Mouse (Mus musculus): ENCODE results near the gene Col19a1.
A peak's percentile ranks its signal among the peaks of the same experiment; 100 is the strongest.

The Col19a1 gene

DNA sequence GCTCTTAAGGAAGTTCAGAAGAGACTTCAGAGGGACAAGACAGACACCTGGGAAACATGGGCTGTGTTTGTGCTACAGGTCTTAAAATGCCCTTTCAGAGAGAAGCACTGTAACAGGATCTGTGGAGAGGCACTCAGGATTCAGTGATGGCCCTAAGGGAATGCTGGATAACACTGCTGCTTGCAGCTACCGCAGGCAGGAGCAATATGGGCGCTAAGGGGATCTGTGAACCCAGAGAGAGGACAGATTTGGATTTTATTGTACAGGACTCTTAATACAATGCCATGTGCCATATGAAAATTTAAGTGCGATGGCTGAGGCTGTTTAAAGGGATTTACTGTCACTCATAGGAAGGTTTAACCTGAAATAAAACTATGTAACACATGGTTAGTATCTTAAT, 270.8 kb downstream of the Col19a1 start:
- DNase-seq (ENCODE audit: low spot score), result no peak

DNA sequence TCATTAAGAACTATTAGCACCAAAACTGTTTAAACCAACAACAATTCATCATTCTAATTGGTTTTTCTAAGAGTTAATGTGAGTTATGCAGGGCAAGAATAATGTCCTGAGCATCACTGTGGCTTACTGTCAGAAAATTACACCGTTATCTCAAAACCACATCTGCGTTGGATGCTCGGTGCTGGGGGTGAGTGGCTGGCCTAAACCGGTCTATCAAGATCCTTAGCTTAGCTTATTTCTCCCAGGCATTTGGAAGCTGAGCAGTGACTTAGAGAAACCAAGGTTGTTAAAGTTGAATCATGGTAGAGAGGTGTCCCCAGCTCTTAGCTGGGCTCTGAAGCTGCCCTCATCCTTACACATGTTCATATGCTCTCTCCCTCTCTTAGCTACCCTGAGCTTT, 276.4 kb downstream of the Col19a1 start:
- no peak for DNase-seq (ENCODE audit: low spot score)

DNA sequence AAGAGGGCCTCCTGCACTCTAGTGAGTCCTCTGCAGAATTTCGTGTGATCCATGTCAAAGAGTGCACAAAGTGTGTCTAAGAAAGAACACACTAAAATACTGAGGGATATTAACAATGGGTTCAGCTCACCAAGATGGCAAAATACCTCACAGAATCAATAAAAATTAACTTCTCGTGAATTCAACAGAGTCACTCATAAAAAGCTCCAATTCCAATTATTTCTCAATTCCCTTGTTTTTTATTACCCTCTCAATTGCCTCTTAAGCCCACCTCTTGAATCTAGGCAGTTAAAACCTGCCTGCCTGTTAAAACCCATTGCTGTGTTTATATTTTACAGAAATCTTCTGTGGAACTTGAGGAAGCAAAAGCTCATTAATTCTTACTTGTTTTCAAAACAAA, 277.1 kb downstream of the Col19a1 start:
- DNase-seq (ENCODE audit: low spot score), result no peak

DNA sequence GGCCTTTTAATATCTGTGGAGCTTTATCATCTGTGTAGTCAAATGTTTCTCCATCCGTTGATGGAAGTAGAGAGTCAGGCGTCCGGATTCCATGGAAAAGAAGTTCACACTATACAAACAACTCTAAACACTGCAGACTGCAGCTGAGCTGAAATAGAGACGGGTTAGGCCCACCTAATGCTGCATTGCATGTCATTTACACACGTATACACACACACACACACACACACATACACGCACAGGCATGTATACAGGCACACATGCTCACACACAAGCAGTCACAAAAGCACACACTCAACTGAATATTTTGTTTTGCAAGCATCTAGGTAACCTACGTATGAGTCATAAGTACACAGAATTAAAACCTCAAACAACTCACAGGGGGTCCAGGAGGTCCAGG, 284.2 kb downstream of the Col19a1 start:
- DNase-seq (ENCODE audit: low spot score), result no peak

DNA sequence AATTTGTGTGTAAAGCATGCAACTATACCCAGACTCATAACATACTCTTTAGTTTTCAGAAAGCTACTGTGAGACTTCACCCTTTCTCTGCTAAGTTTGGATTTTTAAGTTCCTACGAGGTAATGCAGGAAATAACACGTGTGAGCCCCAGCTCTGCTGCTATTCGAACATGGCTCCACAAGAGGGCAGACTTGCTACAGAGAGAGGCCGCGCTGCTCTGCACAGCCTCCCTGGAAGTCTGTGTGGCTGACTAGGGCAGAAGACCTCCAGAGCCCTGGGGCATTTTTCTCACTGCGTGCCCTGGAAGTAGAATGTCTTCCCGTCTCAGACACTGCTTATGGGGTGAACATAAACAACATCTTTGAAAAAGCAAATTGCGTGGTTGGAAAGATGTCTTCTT, 284.6 kb downstream of the Col19a1 start:
- peak; percentile 33 for DNase-seq (ENCODE audit: low spot score)

DNA sequence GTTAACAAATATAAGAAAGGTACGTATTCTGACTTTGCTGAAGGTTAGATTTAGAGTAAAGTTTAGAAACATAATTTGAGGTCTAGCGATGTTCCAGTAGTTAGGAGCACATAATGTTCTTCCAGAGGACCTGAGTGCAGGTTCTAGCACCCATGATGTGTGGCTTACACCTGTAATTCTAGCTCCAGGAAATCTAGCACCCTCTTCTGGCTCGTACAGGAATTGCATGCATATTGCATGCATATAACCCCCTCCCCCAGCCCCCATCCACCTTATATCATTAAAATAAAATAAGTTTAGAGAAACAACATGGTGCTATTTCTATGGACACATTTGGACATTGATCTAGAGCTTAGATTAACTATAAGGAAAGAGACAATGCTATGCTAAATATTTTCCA, 286.6 kb downstream of the Col19a1 start:
- DNase-seq (ENCODE audit: low spot score), result no peak

DNA sequence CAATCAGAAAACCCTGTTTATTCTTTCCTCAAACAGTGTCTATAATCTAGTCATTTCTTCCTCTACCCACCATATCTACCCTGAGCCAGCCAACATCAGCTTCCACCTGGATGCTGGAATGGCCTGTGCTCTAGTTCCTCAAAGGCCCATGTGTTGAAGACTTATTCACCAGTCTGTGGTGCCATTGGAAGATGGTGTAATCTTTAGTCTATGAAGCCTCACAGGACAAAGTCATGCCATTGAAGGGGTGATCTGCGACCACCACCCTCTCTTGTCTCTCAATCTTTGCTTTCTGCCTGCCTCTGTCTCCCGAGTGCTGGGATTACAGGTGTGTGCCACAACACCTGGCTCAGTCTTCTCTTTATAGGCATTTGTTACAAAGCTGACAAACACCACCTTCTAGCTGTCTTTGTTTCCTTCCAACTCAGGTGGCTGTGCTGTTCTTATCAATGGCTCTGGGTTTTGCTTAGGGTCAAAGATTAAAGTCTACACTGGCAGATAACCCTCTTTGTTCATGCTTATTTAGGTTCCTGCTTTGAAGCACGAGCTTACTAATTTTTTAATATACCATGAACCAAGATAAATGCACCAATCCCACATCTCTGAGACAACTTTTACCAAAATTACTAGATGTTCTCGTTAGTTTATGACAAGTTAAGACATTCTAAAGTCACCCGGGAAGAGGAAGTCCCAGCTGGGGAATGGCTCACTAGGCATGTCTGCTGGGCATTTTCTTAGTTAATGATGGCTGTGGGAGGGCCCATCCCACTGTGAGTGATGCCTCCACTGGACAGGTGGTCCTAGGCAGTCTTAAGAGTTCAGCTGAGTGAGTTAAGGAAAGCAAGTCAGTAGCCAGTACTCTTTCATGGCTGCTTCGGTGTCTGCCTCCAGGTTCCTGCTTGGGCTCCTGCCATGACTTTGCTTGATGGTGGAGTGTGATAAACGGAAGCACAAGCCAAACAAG, 292.0 kb downstream of the Col19a1 start:
- DNase-seq (ENCODE audit: low spot score), result no peak

DNA sequence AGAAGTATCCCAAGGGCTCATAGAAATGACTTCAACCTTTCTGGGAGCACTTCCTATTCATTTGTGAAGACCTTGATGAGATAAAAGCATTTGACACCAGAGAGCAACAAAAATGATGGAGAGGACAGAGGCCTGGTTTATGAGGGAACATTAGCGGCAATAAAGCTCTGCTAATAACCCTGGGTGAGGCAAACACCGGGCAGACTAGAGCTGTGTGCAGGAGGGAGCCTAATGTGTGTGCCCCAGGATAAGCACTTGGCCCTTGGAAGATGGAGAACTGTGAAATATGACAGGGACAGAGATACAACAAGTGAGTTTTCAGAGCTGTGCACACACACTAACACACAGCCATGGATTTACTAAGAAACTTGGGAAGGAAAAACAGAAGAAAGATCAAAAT, 294.8 kb downstream of the Col19a1 start:
- DNase-seq (ENCODE audit: low spot score), result no peak

DNA sequence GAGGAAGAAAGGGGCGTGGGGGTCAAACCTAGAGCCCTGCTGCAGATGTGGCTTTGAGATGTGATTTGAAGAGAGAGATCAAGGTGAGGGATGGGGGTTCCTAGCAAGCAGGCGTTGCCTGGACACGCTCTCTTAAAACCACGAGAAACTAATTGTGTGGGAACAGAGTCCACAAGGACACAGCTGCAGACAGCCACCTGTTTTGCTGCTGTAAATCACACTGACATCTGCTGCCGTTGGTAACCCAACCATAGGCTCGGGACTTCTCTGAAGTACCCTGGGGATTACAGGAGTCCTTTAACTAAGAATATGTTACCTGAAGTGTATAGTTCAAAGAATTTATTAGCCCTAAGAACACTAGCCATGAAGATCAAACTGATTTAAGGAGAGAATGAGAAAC, 300.9 kb downstream of the Col19a1 start:
- DNase-seq (ENCODE audit: low spot score), result no peak

DNA sequence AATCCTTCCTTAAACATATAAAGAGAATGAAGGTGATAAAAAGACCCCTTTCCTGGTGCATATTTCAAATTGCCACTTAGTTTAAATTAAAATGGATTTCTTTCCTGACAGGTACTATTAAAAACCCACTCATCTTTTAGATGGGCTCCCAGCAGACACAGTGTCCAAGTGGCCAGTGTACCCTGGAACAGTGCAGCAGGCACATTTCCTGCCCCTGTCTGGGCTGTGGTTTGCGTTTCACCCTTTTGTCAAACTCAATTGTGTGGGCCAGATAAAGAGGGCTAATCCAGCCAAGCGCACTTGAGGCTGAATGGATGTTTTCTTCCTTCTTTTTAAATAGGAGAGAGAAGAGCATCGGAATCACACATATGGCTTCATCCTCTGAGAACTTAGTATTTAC, 320.2 kb downstream of the Col19a1 start:
- DNase-seq (ENCODE audit: low spot score), result no peak

DNA sequence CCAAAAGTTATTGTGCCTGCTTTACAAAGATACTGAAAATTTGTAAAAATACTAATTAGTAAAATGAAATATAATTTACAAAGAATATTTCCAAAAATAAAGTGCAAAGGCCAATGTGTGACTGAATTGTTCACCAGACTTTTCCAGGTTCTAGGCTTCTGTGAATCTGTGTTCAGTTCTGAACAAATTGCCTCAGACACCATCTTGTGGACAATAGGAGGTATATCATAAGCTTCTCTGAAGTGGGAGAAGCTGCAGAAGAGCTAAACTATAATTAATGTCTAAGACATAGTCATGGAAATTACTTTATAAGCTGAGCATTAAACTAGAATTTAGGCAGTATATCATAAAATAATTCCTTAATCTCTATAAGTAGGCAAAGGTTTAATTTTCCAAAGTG, 326.1 kb downstream of the Col19a1 start:
- DNase-seq (ENCODE audit: low spot score), result no peak

DNA sequence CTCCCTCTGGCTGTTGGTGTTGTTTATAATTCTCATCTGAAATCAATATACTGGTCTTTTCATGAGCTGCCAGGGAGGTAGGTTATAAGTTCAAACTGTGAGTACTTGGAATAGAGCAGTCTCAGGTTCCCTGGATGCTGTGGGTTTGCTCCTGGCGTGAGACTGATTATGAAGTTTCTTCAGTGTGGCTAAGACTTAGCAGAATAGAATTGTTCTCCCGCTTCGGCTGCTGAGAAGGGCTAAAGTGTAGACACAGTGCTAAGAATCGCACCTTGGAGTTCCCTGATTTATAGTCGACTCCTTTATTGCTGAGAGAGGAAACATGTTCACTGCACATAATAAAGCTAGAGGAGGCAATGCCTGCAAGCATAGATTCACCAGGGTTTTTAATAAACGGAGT, 327.9 kb downstream of the Col19a1 start:
- DNase-seq (ENCODE audit: low spot score), result no peak

DNA sequence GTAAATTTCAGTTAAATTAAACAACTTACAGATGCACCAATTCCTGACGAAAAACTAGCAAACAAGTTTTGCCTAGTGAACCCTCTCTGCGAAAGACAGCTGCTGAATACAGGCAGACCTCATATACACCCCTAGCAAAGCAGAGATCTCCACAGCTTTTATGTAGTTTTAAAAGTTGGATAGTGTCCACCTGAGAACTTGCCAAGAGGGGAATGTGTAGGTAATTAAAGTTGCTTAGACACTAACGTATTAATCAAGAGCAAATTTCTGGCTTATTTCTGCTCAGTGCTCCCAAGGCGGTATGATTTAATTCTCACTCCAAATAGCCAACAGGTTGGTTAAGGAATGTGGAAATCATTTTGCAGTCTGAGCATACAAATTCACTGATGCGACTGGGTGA, 329.3 kb downstream of the Col19a1 start:
- no peak for DNase-seq (ENCODE audit: low spot score)

DNA sequence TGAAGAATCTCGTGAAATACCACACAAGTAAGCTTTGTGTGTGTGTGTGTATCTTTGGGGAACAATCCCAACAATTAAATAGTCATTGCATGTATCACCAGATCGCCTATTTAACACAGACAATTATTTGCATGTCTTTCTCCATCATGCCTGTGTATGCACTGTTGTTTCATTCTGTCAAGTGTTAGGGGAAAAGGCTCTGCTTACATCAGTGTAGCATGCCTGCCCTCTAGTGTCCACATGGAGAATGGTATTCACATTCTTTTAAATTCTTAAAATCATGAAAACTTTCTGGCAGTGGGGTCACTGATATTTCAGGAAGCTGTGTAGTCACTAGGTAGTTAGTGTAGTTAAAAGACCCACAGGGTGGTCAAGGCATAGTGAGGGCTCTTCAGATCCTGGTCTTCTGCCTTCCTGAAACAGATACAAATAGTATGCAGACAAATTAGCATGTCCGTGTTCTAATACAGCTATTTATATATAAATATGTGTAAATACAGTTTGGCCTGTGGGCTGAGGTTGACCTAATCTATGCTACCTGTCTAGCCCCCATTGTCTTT, 338.1 kb downstream of the Col19a1 start:
- DNase-seq (ENCODE audit: low spot score), result no peak

DNA sequence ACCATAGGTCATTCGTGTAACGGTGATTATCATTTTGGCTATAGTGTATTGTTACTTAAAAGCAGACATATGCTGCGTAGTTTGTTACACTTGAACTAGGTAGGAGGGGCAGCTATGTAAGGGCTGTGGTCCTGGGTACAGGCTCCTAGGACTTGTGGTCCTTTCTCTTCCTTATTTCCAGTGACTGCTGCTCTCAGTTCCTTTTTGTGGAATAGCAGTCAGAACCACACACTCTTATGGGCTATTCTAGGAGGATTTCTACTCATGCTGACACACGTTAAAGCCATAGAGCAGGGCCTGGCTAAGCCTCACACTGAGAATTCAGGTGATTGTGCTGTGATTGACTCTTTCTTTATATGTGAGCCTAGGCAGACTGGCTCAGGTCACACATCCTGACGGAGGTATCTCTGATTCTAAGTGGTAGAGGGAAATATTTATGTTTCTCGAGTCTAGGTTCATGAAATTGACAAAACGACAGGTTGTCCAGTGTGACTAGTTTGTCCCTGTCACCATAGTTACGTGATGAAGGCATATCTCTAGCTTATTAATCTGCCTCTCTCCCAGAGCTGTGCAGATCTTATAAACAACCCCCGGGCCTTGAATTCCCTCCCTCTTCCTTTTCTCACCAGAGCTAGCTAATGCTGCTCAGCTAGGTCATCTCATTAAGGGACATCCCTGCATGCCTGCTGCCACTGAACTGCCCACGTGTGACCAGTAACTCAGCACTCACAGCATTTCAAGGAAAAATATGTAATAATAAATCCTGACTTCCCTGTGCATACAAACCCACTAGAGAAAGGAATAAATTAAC, 338.8 kb downstream of the Col19a1 start:
- no peak for DNase-seq (ENCODE audit: low spot score)

DNA sequence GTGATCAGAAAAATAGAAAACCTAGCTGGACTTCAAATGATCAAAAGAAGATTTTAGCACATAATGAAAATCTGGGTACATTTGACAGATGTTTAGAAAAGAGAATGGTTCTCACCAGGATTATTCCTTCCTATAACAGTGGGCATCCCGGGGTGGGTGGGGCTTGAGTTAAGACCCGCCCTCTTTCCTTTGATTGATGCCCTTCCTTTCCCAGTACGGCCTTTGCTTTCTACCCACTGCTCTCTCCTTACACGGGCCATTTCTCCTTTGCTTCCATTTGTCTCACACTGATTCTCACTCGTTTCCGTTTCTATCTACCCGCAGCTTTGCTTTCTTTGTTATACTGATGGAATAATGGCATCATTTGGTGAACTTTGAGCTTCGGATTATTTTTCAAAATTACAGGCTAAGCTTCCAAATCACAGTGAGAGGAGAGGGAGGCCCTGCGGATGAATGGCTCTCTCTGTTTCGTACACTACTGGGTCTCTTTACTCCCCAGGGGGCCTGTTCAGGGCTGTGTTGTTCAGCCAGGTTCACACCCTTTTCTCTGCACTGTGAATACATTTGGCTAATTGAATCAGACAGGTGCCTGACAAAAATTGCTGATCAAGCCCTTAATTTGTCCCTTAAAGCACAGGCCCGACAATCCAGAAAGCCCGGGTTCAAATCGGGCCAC, 341.4 kb downstream of the Col19a1 start:
- DNase-seq (ENCODE audit: low spot score), result no peak

DNA sequence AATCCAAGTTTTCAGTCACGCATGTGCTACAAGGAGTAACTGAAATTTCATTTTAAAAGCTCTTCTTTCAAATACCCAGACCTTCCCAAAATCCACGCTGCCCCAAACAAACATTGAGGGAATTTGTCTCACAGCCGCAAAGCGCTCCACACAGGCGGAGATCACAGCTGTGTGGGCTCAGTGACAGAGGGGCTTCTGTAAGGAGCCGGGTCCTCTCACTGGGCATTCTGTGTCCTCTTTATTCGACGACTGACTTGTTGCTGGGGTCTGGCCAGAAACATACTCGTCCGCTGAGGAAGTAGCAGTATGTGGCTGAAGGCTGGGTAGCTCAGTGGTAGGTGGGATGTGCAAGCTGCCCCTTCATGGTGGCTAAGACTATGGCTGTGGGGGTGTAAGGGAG, 342.3 kb downstream of the Col19a1 start:
- no peak for DNase-seq (ENCODE audit: low spot score)

DNA sequence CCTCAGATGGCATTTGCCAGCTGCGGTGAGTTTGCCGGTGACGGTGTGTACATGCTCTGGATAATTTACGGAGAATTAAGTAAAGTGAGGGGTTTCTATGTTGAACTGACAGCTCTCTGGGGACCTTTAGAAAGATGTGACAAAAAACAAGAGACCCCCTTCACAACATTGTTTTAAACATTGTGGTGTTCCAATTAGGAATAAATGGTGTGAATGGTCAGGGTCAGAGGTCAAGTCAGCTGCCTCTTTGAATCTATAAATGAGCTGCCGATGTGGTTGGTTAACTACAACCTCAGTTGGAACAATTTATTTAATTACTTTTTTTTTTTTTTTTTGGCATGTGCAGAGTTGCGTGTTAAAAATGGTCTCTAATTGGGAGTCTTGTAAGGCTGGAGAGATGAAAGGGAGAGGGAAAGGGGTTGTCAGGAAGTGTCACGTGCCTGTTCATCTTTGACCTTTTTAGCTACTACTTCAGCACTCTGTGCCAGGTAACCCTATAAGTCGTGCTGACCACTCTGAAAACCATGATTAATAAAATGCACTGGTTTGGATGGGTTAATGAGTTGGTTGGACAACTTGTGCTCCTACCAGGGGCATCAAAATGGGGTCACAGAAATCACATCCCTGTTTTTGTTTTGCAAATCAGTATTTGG, 347.1 kb downstream of the Col19a1 start:
- DNase-seq (ENCODE audit: low spot score), result no peak

DNA sequence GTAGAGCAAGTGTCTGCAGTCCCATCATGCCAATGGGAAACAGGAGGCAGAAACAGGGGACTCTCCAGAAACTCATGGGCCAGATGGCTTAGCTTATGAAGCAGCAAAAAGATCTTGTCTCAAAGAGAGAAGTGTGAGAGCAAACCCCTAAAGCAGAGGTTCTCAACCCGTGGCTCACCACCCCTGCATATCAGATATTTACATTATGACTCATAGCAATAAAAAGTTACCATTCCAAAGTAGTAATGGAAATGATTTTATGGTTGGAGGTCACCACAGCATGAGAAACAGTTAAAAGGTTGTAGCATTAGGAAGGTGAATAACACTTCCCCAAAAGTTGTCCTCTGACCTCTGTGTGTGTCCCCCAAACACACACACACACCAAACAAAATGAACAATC, 350.9 kb downstream of the Col19a1 start:
- DNase-seq (ENCODE audit: low spot score), result no peak

DNA sequence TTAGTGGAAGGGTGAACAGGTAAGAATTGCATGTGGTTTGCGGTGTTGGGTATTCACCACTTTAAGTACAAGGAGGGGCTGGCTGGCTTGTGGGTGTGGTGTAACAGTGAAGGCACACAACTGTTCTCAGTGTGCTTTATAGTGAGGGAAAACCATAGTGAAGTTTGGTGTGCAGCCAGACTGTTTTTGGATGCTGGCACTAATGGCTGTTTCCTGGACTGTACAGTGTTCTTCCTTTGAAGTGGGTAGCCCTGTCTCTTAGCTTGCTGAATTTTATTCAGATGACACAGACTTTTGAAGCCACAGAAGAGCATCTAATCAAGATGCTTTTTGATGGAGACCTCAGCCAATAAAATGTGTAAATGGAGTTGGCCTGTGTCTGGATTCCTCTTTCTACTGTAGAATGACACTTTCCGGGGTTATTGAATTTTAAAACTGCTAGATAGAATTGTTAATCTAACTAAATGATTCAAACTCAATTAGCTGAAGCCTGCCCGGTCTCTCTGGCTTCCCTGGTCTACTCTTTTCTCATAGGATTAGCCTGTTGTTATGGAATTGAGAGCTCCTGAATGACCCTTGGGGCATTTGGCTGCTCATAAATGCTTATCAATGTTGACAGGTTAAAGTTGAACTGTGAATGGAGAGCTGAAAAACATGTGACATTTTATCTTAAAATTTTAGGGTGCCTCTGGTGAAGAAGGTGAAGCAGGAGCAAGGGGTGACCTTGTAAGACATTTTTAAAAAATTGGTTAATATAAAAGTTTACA, 355.6 kb downstream of the Col19a1 start:
- DNase-seq (ENCODE audit: low spot score), result no peak

DNA sequence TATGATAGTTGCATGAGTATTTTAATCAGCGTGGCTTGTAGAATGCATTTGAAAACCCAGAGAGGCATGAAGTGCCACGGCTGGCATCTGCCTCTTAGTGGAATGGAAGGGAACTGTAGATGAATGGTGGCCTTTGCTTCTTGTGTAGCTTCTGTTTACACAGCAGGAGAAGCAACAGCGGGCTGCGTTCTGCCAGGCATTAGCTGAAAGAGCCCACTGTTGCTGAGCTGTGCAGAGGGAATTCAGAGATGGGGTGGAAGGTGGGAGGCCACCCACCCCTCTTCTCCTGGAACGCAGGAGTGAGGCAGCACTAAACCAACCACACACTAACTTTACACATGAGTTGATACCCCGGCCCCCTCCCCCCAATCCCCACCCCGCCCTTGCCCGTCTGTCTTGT, 356.8 kb downstream of the Col19a1 start:
- no peak for DNase-seq (ENCODE audit: low spot score)

Measured in ovary, postnatal 36 days (tissue).